Mouse (Mus musculus) lung, postnatal 0 days (tissue): ENCODE data around the gene Kctd20.

Source experiments
- CTCF ChIP-seq: IDR thresholded peaks from 2 replicates; pipeline ENCODE4 v1.5.1; 2016; ENCODE audit warnings: antibody characterized with exemption, mild to moderate bottlenecking
- EP300 ChIP-seq: IDR thresholded peaks from 2 replicates; pipeline ENCODE4 v1.6.1; 2016; ENCODE audit warnings: antibody characterized with exemption, mild to moderate bottlenecking, control low read depth

GRCm38 (mm10) chr17:28947011-28947939 is 4.5 kb upstream of the Kctd20 start:
- TF ChIP-seq CTCF (no peak; the same call in 1 of the 2 replicates), EP300 (no peak)
